Mouse (Mus musculus) adrenal gland, postnatal 10 days (tissue): ENCODE data around the gene Tmc4. TPM values are rescaled to one million over a fixed set of nuclear protein-coding genes. Genes with fewer than 3 reads are reported as not detected.
"Not testable (repeated sequence)": the region's sequence is repeated elsewhere in the genome, so short reads cannot be mapped to it uniquely, and the experiment has no call there.

Source experiments
- DNase-seq: peaks from one replicate; pipeline ENCODE4 v3.0.0; 2021; ENCODE audit warnings: mixed read lengths
- long read RNA-seq, 2 experiments: library from polyadenylated mRNA; stranded (forward); transcript quantifications; one replicate each; pipeline ENCODE4 v2.0.0; 2021
- total RNA-seq, 2 experiments: library from RNA; stranded (reverse); gene quantifications; 2 replicates each; pipeline ENCODE4 v1.2.3; 2021

The Tmc4 gene
- 1 to 10 TPM; 8.6 to 9.2 TPM for total RNA-seq
- long read RNA-seq, experiment 1, partial matches to known transcripts: 3 of 6 reads
- long read RNA-seq, experiment 1, other reads (novel, unspliced or antisense): 2 of 6 reads
- long read RNA-seq, experiment 2, partial matches to known transcripts: 5 of 7 reads
- long read RNA-seq, experiment 2, other reads (novel, unspliced or antisense): 0 of 7 reads

GRCm38 (mm10) chr7:3677342-3677741 lies at the start of gene Tmc4:
Tmc4 (minus strand) TSS chr7:3677553.
- no peak for DNase-seq

- not testable (repeated sequence) for DNase-seq
Observed at GRCm38 (mm10) chr7:3725459-3725858, 48.1 kb upstream of the Tmc4 start.

GRCm38 (mm10) chr7:3720268-3720667 lies 42.9 kb upstream of the Tmc4 start, which contains the start of gene Pirb:
Pirb (minus strand) TSS chr7:3720391.
- DNase-seq: not testable (repeated sequence)

- DNase-seq: no peak
Observed at GRCm38 (mm10) chr7:3715249-3715648, 37.9 kb upstream of the Tmc4 start.

- DNase-seq: no peak
Observed at GRCm38 (mm10) chr7:3712264-3712942, 35.0 kb upstream of the Tmc4 start.

- no peak for DNase-seq
Observed at GRCm38 (mm10) chr7:3709000-3709399, 31.6 kb upstream of the Tmc4 start.

GRCm38 (mm10) chr7:3708447-3708980 lies 31.2 kb upstream of the Tmc4 start:
- not testable (repeated sequence) for DNase-seq

GRCm38 (mm10) chr7:3707568-3708413 lies 30.4 kb upstream of the Tmc4 start:
- no peak for DNase-seq

GRCm38 (mm10) chr7:3707027-3707426 lies 29.7 kb upstream of the Tmc4 start:
- no peak for DNase-seq

GRCm38 (mm10) chr7:3706343-3706934 lies 29.1 kb upstream of the Tmc4 start:
- DNase-seq: no peak

GRCm38 (mm10) chr7:3705911-3706310 lies 28.6 kb upstream of the Tmc4 start:
- no peak for DNase-seq

GRCm38 (mm10) chr7:3705461-3705860 lies 28.1 kb upstream of the Tmc4 start:
- not testable (repeated sequence) for DNase-seq

- DNase-seq: no peak
Observed at GRCm38 (mm10) chr7:3704475-3704874, 27.1 kb upstream of the Tmc4 start.

GRCm38 (mm10) chr7:3703879-3704441 lies 26.6 kb upstream of the Tmc4 start, which contains the start of gene Rps9:
Rps9 (plus strand) TSS chr7:3703993.
- DNase-seq: peak; percentile 97

GRCm38 (mm10) chr7:3703148-3703878 lies 26.0 kb upstream of the Tmc4 start:
- DNase-seq: no peak

GRCm38 (mm10) chr7:3698471-3698870 lies 21.1 kb upstream of the Tmc4 start:
- DNase-seq: no peak

- DNase-seq: peak; percentile 51
Observed at GRCm38 (mm10) chr7:3694949-3695305, 17.6 kb upstream of the Tmc4 start.

- DNase-seq: peak; percentile 82
Observed at GRCm38 (mm10) chr7:3694076-3694948, 17.0 kb upstream of the Tmc4 start.

- no peak for DNase-seq
Observed at GRCm38 (mm10) chr7:3693809-3694075, 16.4 kb upstream of the Tmc4 start.

- DNase-seq: peak; percentile 96
Observed at GRCm38 (mm10) chr7:3692987-3693808, 15.8 kb upstream of the Tmc4 start, which contains the start of gene Mboat7. Mboat7 (minus strand) TSS chr7:3693523.
